Mouse (Mus musculus) forebrain, embryonic 10.5 days (tissue): ENCODE measurements at regions not wholly inside any gene's neighbourhood (a gene's known extent, or its start where the extent isn't known, plus 50 kb on each side); places are given as distances from the start of the nearest gene placed in this dataset.

ENCODE experiments used
- DNase-seq: peaks from one replicate; pipeline ENCODE4 v3.0.0-alpha.2; 2017; ENCODE audit warnings: low spot score; ENCODE audit errors: extremely low spot score
- H3K27ac ChIP-seq: fragments of 300-500 bp; sonication (generic); 2 replicates; pipeline ENCODE4 v1.5.1; 2016; ENCODE audit warnings: mild to moderate bottlenecking
- H3K27me3 ChIP-seq: fragments of 300-500 bp; sonication (generic); 2 replicates; pipeline ENCODE4 v1.6.1; 2016; ENCODE audit warnings: mild to moderate bottlenecking; ENCODE audit not compliant: poor library complexity, severe bottlenecking
- H3K36me3 ChIP-seq: fragments of 300-500 bp; sonication (generic); replicated peaks from 2 replicates; pipeline ENCODE4 v1.6.1; 2016; ENCODE audit warnings: mild to moderate bottlenecking, moderate library complexity
- H3K4me1 ChIP-seq: fragments of 300-500 bp; sonication (generic); 2 replicates; pipeline ENCODE4 v1.6.1; 2016
- H3K4me3 ChIP-seq: fragments of 300-500 bp; sonication (generic); 2 replicates; pipeline ENCODE4 v1.5.1; 2016; ENCODE audit warnings: mild to moderate bottlenecking, moderate library complexity
- H3K9me3 ChIP-seq: fragments of 300-500 bp; sonication (generic); 2 replicates; pipeline ENCODE4 v1.6.1; 2016; ENCODE audit warnings: mild to moderate bottlenecking, moderate library complexity
- WGBS: fragments of 180-500 bp; shearing (Covaris S2); methylation state at CpG from one replicate; pipeline ENCODE4 v1.1.7; 2016; 5-methylcytosine and 5-hydroxymethylcytosine counted together

- Histone ChIP-seq H3K9me3 (no peaks in the 10 kb centered on the region), H3K27me3 (no peaks in the 10 kb centered on the region), H3K36me3 (no peaks in the 10 kb centered on the region), H3K4me3 (no peak overlapping the region), H3K4me1 (no peaks in the 10 kb centered on the region), H3K27ac (no peak overlapping the region)
- DNase-seq = no peak
- 90% methylated on average over 4 of the region's 4 CpGs for WGBS
Measured at GRCm38 (mm10) chr5:59103358-59104077, 1385.8 kb downstream of the Pcdh7 start.

- Histone ChIP-seq H3K27me3 (no peaks in the 10 kb centered on the region), H3K36me3 (no peaks in the 10 kb centered on the region), H3K9me3 (no peaks in the 10 kb centered on the region), H3K27ac (no peak overlapping the region), H3K4me3 (no peak overlapping the region), H3K4me1 (peaks cover 17% of the 10 kb centered on the region)
- DNase-seq = no peak
- WGBS = 56% methylated on average over 7 of the region's 7 CpGs
Measured at GRCm38 (mm10) chr5:59138316-59138715, 1420.5 kb downstream of the Pcdh7 start.

- H3K4me3 ChIP-seq = no peak overlapping the region
- H3K27me3 ChIP-seq = no peaks in the 10 kb centered on the region
- no peak overlapping the region for H3K27ac ChIP-seq
- H3K9me3 ChIP-seq = no peaks in the 10 kb centered on the region
- peak; percentile 14 for DNase-seq
- H3K36me3 ChIP-seq = no peaks in the 10 kb centered on the region
- WGBS = 34% methylated on average over 2 of the region's 2 CpGs
- peaks cover 17% of the 10 kb centered on the region for H3K4me1 ChIP-seq
Measured at GRCm38 (mm10) chr5:59138721-59139120, 1421.0 kb downstream of the Pcdh7 start.
